Mouse (Mus musculus) layer of hippocampus, postnatal 36 days (tissue): Measurements from ENCODE around the gene Npas3. TPM values are rescaled to one million over a fixed set of nuclear protein-coding genes. Genes with fewer than 3 reads are reported as not detected.

ENCODE experiments used
- DNase-seq, 2 experiments: peaks; one replicate each; pipeline ENCODE4 v3.0.0; 2022
- total RNA-seq, 2 experiments: library from RNA; stranded (reverse); gene quantifications; 2 replicates each; pipeline ENCODE4 v1.2.3; 2021

The Npas3 gene
- total RNA-seq, 2 experiments from 2014 or later, result 21.7 to 33.0 TPM

GRCm38 (mm10) chr12:53698483-53699227, 450.2 kb downstream of the Npas3 start:
- DNase-seq, result no peak

DNA sequence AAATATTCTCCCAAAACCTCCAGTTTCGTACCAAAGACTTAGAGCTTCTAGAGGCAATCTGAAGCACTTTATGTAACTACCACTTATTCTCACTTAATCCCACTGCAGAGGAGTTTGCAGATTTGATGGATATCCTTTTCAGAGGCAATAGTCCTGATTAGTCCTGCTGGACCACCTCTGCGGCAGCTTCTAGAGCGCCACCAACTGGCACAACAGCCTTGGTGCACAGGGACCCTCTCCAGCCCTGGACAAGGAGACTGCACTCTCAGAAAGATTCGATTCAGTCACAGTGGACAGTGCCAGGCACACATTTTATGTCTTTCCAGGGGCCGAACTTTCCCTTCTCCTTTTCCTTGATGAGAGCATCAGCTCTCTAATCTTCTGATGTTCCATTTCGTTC, 471.4 kb downstream of the Npas3 start:
- DNase-seq, result peak; percentile 6 to 23

DNA sequence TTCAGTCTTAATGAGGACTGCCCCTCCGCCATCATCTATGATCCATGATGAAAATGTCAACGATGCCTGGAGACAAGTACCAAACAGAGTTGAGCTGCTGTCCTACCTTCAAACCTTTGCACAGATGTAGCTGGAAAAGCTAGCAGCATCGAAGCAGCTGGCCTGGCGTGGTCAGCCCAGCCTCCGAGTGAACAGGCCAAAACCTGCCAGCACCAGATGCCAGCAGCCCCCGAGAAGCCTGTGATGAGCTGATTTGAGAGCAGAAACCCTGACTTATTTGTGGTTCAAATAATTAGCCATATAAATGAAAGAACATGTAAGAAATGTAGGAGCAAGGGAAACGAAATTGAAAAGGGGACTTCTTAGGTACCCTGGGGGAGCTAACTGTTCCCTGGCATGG, 473.7 kb downstream of the Npas3 start:
- DNase-seq, result no peak

GRCm38 (mm10) chr12:53722718-53723698, 474.5 kb downstream of the Npas3 start:
- no peak for DNase-seq

DNA sequence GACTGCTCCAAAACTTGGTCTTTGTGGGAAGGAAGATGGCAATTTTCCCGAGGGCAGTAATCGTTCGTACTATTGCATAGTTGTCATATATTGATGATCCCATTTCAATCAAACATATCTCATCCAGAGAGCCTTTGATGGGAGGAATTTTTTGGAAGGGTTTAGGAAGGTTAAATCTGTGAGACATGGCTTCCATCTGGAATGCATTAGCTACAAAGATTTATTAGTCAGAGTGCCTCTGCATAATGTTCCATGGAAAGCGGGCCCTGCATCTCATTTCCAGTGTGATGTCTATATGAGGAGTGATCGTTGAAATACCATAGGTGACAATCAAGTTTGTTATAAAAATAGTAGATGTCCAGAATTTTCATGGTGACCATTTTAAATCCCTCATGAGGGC, 480.8 kb downstream of the Npas3 start:
- DNase-seq, result no peak

GRCm38 (mm10) chr12:53738549-53739292, 490.2 kb downstream of the Npas3 start:
- no peak for DNase-seq

GRCm38 (mm10) chr12:53746653-53747052, 498.2 kb downstream of the Npas3 start:
- no peak for DNase-seq

- peak in 1 of 2 experiments; percentile 33 for DNase-seq
These were observed 500.9 kb downstream of the Npas3 start for GRCm38 (mm10) chr12:53749375-53749774.

GRCm38 (mm10) chr12:53752281-53753072, 504.0 kb downstream of the Npas3 start:
- DNase-seq, result no peak

GRCm38 (mm10) chr12:53753368-53753937, 505.0 kb downstream of the Npas3 start:
- no peak for DNase-seq

GRCm38 (mm10) chr12:53754236-53754635, 505.8 kb downstream of the Npas3 start:
- DNase-seq, result no peak

- no peak for DNase-seq
These were observed 509.2 kb downstream of the Npas3 start for GRCm38 (mm10) chr12:53757631-53758030.

GRCm38 (mm10) chr12:53758356-53758755, 509.9 kb downstream of the Npas3 start:
- no peak for DNase-seq

DNA sequence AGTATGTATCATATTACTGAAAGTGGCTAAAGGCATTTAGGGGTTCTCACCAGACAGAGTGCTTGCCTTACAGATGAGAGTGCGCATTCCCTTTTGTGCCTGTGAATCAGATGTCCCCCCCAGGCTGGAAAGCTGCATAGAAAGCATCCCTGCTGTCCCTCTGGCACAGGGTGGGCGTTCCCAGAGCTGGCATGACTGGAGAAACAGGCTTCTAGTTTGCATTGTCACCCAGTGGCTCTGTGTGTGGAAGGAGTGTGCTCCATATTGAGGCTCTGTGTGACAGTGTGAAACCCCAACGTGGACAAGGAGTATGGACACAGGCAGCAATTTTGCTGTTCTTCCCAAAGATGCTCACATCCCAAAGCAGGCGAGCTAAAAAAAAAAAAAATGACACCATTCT, 515.7 kb downstream of the Npas3 start:
- no peak for DNase-seq

- DNase-seq, result no peak
These were observed 519.9 kb downstream of the Npas3 start for GRCm38 (mm10) chr12:53768392-53768791.

- no peak for DNase-seq
These were observed 523.0 kb downstream of the Npas3 start for GRCm38 (mm10) chr12:53771394-53771936.

DNA sequence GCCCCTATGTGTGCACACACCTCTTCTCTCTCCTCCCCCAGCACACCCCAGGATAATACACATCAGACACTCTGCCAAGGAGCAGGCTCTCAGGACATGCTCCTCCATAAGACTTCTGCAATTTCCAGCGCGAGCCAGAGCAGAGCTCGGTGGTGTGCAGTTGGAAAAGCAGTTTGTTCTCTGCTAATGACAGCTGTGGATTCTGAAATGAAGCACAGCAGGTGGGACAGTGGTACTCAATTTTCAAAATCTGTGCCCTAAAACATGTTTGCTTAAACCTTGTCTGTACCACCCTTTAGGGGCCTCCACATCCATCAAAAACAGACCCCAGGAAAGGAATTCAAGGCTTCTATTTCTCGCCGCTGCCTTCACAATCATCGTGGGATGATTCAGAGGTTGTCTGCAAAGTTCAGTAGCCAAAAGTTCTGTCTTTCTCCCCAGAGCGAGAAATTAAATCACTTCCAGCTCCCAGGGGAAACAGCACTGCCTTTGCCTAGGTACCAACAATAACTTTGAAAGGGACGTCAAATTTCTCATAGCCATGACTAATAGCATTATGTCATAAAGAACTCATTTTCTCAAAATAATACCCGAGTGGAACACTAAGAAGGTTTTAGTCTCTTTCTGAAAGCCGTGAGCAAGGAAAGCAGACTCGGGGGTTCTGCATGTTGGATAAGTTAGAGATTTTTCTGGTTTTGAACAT, 533.5 kb downstream of the Npas3 start:
- no peak for DNase-seq

GRCm38 (mm10) chr12:53789501-53789900, 541.0 kb downstream of the Npas3 start:
- DNase-seq, result no peak

- DNase-seq, result no peak
These were observed 546.4 kb downstream of the Npas3 start for GRCm38 (mm10) chr12:53794718-53795400.

GRCm38 (mm10) chr12:53801831-53802230, 553.4 kb downstream of the Npas3 start:
- DNase-seq, result peak; percentile 30 to 45
